Mouse (Mus musculus): ENCODE measurements around the gene Klhl23. TPM values are rescaled to one million over a fixed set of nuclear protein-coding genes. Genes with fewer than 3 reads are reported as not detected.

The Klhl23 gene
- total and polyA plus RNA-seq, 3 experiments = 6.8 to 88.2 (median 54.3) TPM

GRCm38 (mm10) chr2:69826380-69826779 is 4.6 kb downstream of the Klhl23 start:
- peaks cover 46% of the 10 kb centered on the region for H3K4me1 ChIP-seq (ENCODE audit: insufficient read depth, low read depth, low read length)
- no peak for DNase-seq (ENCODE audit: low spot score)
- H3K4me3 ChIP-seq (ENCODE audit: low read depth, low read length) = no peak overlapping the region
- peaks cover 62% of the 10 kb centered on the region for H3K36me3 ChIP-seq (replicated peaks)
- no peaks in the 10 kb centered on the region for H3K27me3 ChIP-seq (ENCODE audit: insufficient read depth, low read length)
- no peaks in the 10 kb centered on the region for H3K9me3 ChIP-seq (replicated peaks)
- ATAC-seq (ENCODE audit: extremely low read depth, insufficient number of reproducible peaks, low FRiP score, poor library complexity, severe bottlenecking) = no peak
- no peak for TF ChIP-seq CTCF (IDR thresholded peaks at IDR 0.05; ENCODE audit: low read depth, low read length)
- TF ChIP-seq TAL1 (conservative IDR thresholded peaks at IDR 0.05; ENCODE audit: low read depth, low read length) = no peak
- no peak for TF ChIP-seq POLR2AphosphoS5 (IDR thresholded peaks at IDR 0.05; ENCODE audit: insufficient replicate concordance, low read depth, low read length)
- TF ChIP-seq GATA2 (IDR thresholded peaks at IDR 0.05; ENCODE audit: borderline replicate concordance, low read depth, low read length) = no peak
- TF ChIP-seq GATA1 (IDR thresholded peaks at IDR 0.05; ENCODE audit: borderline replicate concordance, low read length) = no peak

GRCm38 (mm10) chr2:69828031-69828430 is 6.3 kb downstream of the Klhl23 start:
- ATAC-seq (ENCODE audit: extremely low read depth, insufficient number of reproducible peaks, low FRiP score, poor library complexity, severe bottlenecking) (no peak), DNase-seq (ENCODE audit: low spot score) (no peak)
- peaks cover 37% of the 10 kb centered on the region for H3K4me1 ChIP-seq (ENCODE audit: insufficient read depth, low read depth, low read length)
- TF ChIP-seq POLR2AphosphoS5 (IDR thresholded peaks at IDR 0.05; ENCODE audit: insufficient replicate concordance, low read depth, low read length) (no peak), TAL1 (conservative IDR thresholded peaks at IDR 0.05; ENCODE audit: low read depth, low read length) (no peak), GATA2 (IDR thresholded peaks at IDR 0.05; ENCODE audit: borderline replicate concordance, low read depth, low read length) (no peak), CTCF (IDR thresholded peaks at IDR 0.05; ENCODE audit: low read depth, low read length) (no peak), GATA1 (IDR thresholded peaks at IDR 0.05; ENCODE audit: borderline replicate concordance, low read length) (no peak)
- H3K4me3 ChIP-seq (ENCODE audit: low read depth, low read length) = no peak overlapping the region
- H3K27me3 ChIP-seq (ENCODE audit: insufficient read depth, low read length) = no peaks in the 10 kb centered on the region
- no peaks in the 10 kb centered on the region for H3K9me3 ChIP-seq (replicated peaks)
- H3K36me3 ChIP-seq (replicated peaks) = peaks cover 73% of the 10 kb centered on the region

- Histone ChIP-seq H3K9me3 (replicated peaks) (no peaks in the 10 kb centered on the region), H3K4me3 (ENCODE audit: low read depth, low read length) (no peak overlapping the region), H3K36me3 (replicated peaks) (peaks cover 82% of the 10 kb centered on the region), H3K27me3 (ENCODE audit: insufficient read depth, low read length) (no peaks in the 10 kb centered on the region), H3K4me1 (ENCODE audit: insufficient read depth, low read depth, low read length) (peaks cover 27% of the 10 kb centered on the region)
- no peak for TF ChIP-seq GATA1 (IDR thresholded peaks at IDR 0.05; ENCODE audit: borderline replicate concordance, low read length)
- no peak for TF ChIP-seq POLR2AphosphoS5 (IDR thresholded peaks at IDR 0.05; ENCODE audit: insufficient replicate concordance, low read depth, low read length)
- TF ChIP-seq TAL1 (conservative IDR thresholded peaks at IDR 0.05; ENCODE audit: low read depth, low read length) = no peak
- no peak for TF ChIP-seq GATA2 (IDR thresholded peaks at IDR 0.05; ENCODE audit: borderline replicate concordance, low read depth, low read length)
- no peak for TF ChIP-seq CTCF (IDR thresholded peaks at IDR 0.05; ENCODE audit: low read depth, low read length)
- no peak for DNase-seq (ENCODE audit: low spot score)
- ATAC-seq (ENCODE audit: extremely low read depth, insufficient number of reproducible peaks, low FRiP score, poor library complexity, severe bottlenecking) = no peak
Measured at GRCm38 (mm10) chr2:69829680-69830079, 7.9 kb downstream of the Klhl23 start.

- peaks cover 22% of the 10 kb centered on the region for H3K4me1 ChIP-seq (ENCODE audit: insufficient read depth, low read depth, low read length)
- DNase-seq (ENCODE audit: low spot score) = no peak
- no peak for TF ChIP-seq GATA2 (IDR thresholded peaks at IDR 0.05; ENCODE audit: borderline replicate concordance, low read depth, low read length)
Measured at GRCm38 (mm10) chr2:69830116-69830515, 8.4 kb downstream of the Klhl23 start.

GRCm38 (mm10) chr2:69837244-69837967 is 15.7 kb downstream of the Klhl23 start:
- Histone ChIP-seq H3K9me3 (replicated peaks) (no peaks in the 10 kb centered on the region), H3K36me3 (replicated peaks) (peaks cover 58% of the 10 kb centered on the region), H3K27me3 (ENCODE audit: insufficient read depth, low read length) (no peaks in the 10 kb centered on the region), H3K4me1 (ENCODE audit: insufficient read depth, low read depth, low read length) (0 out of 2 replicates have a peak, but pooled peaks cover 1% of the 10 kb centered on the region), H3K4me3 (ENCODE audit: low read depth, low read length) (no peak overlapping the region)
- no peak for TF ChIP-seq POLR2AphosphoS5 (IDR thresholded peaks at IDR 0.05; ENCODE audit: insufficient replicate concordance, low read depth, low read length)
- TF ChIP-seq TAL1 (conservative IDR thresholded peaks at IDR 0.05; ENCODE audit: low read depth, low read length) = no peak
- no peak for DNase-seq (ENCODE audit: low spot score)
- no peak for ATAC-seq (ENCODE audit: extremely low read depth, insufficient number of reproducible peaks, low FRiP score, poor library complexity, severe bottlenecking)

More at GRCm38 (mm10) chr2:69830116-69830515, 8.4 kb downstream of the Klhl23 start:
- H3K36me3 ChIP-seq (replicated peaks) = peaks cover 82% of the 10 kb centered on the region
- H3K9me3 ChIP-seq (replicated peaks) = no peaks in the 10 kb centered on the region
- no peak overlapping the region for H3K4me3 ChIP-seq (ENCODE audit: low read depth, low read length)
- H3K27me3 ChIP-seq (ENCODE audit: insufficient read depth, low read length) = no peaks in the 10 kb centered on the region
- ATAC-seq (ENCODE audit: extremely low read depth, insufficient number of reproducible peaks, low FRiP score, poor library complexity, severe bottlenecking) = no peak

- ATAC-seq (ENCODE audit: extremely low read depth, insufficient number of reproducible peaks, low FRiP score, poor library complexity, severe bottlenecking) = no peak
Measured at GRCm38 (mm10) chr2:69837996-69838395, 16.3 kb downstream of the Klhl23 start.

More at GRCm38 (mm10) chr2:69837996-69838395, 16.3 kb downstream of the Klhl23 start:
- H3K36me3 ChIP-seq (replicated peaks) = peaks cover 52% of the 10 kb centered on the region
- H3K4me3 ChIP-seq (ENCODE audit: low read depth, low read length) = no peak overlapping the region
- no peaks in the 10 kb centered on the region for H3K4me1 ChIP-seq (ENCODE audit: insufficient read depth, low read depth, low read length)
- no peaks in the 10 kb centered on the region for H3K27me3 ChIP-seq (ENCODE audit: insufficient read depth, low read length)
- TF ChIP-seq GATA1 (IDR thresholded peaks at IDR 0.05; ENCODE audit: borderline replicate concordance, low read length) (no peak), POLR2AphosphoS5 (IDR thresholded peaks at IDR 0.05; ENCODE audit: insufficient replicate concordance, low read depth, low read length) (no peak), GATA2 (IDR thresholded peaks at IDR 0.05; ENCODE audit: borderline replicate concordance, low read depth, low read length) (no peak), TAL1 (conservative IDR thresholded peaks at IDR 0.05; ENCODE audit: low read depth, low read length) (no peak), CTCF (IDR thresholded peaks at IDR 0.05; ENCODE audit: low read depth, low read length) (no peak)
- no peaks in the 10 kb centered on the region for H3K9me3 ChIP-seq (replicated peaks)
- no peak for DNase-seq (ENCODE audit: low spot score)

Measured in G1E (cell line).